Mouse (Mus musculus): ENCODE results near the gene Ipo13.

GRCm38 (mm10) chr4:117933248-117933647 is 18.4 kb upstream of the Ipo13 start:
- TF ChIP-seq POLR2A (IDR thresholded peaks at IDR 0.05; ENCODE audit: low read depth, low read length) (no peak), CTCF (conservative IDR thresholded peaks at IDR 0.05; ENCODE audit: insufficient read depth, insufficient read length, low read depth, low read length) (no peak)
